ENCODE assay signal across 28 mouse cellular contexts in genomic region chr12:77091700-77092099, GRCm38 (mm10).
"Had no signal": no experiment of that assay in that cellular context is flagged by ENCODE, and none has a peak within 500 bp of the region (broad histone marks: within the 10 kb centered on the region; RNA-seq: fewer than 3 reads in every experiment).

No protein-coding gene starts in this region.

- H3K36me3 ChIP-seq: heart, embryonic 13.5 days; heart, embryonic 15.5 days; hindbrain, embryonic 10.5 days; hindbrain, embryonic 12.5 days; hindbrain, embryonic 13.5 days; hindbrain, embryonic 15.5 days; intestine, embryonic 15.5 days; kidney, embryonic 15.5 days had no signal

- H3K4me2 ChIP-seq: heart, embryonic 13.5 days; heart, embryonic 15.5 days; hindbrain, embryonic 12.5 days; hindbrain, embryonic 13.5 days; hindbrain, embryonic 14.5 days; hindbrain, embryonic 15.5 days; intestine, embryonic 15.5 days; kidney, embryonic 15.5 days had no signal

- H3K27me3 ChIP-seq: heart, embryonic 13.5 days; heart, embryonic 15.5 days; hindbrain, embryonic 12.5 days; hindbrain, embryonic 13.5 days; hindbrain, embryonic 15.5 days; intestine, embryonic 15.5 days; kidney, embryonic 15.5 days had no signal

- DNase-seq: heart, postnatal 10 days; heart, postnatal 14 days; heart, postnatal 36 days; heart, postnatal 4 days; kidney, adult 11 months; kidney, adult 18-20 months; kidney, adult 2 months; kidney, adult 8-10 months; kidney, adult 9 months; kidney, postnatal 10 days; kidney, postnatal 14 days; kidney, postnatal 25 days; kidney, postnatal 36 days; kidney, postnatal 4 days; layer of hippocampus, adult 9-11 months; layer of hippocampus, postnatal 36 days had no signal

- H3K27ac ChIP-seq: heart, embryonic 13.5 days; heart, embryonic 15.5 days; hindbrain, embryonic 10.5 days; hindbrain, embryonic 12.5 days; hindbrain, embryonic 13.5 days; hindbrain, embryonic 14.5 days; hindbrain, embryonic 15.5 days; hindbrain, postnatal 0 days; intestine, embryonic 15.5 days; kidney, embryonic 15.5 days; kidney, postnatal 0 days; layer of hippocampus, adult 2 months had no signal

- H3K4me3 ChIP-seq: heart, embryonic 13.5 days; heart, embryonic 15.5 days; hindbrain, embryonic 10.5 days; hindbrain, embryonic 12.5 days; hindbrain, embryonic 13.5 days; hindbrain, embryonic 15.5 days; intestine, embryonic 15.5 days; kidney, embryonic 15.5 days; layer of hippocampus, adult 2 months had no signal

- H3K9me3 ChIP-seq: heart, embryonic 13.5 days; heart, embryonic 15.5 days; hindbrain, embryonic 10.5 days; hindbrain, embryonic 12.5 days; hindbrain, embryonic 13.5 days; hindbrain, embryonic 15.5 days; intestine, embryonic 15.5 days; kidney, embryonic 15.5 days had no signal

- H3K9ac ChIP-seq: heart, embryonic 13.5 days; heart, embryonic 15.5 days; hindbrain, embryonic 12.5 days; hindbrain, embryonic 13.5 days; hindbrain, embryonic 14.5 days; hindbrain, embryonic 15.5 days; intestine, embryonic 15.5 days; kidney, embryonic 15.5 days had no signal

- H3K4me1 ChIP-seq: hindbrain, embryonic 10.5 days; hindbrain, embryonic 12.5 days; hindbrain, embryonic 15.5 days had no signal
